Mouse (Mus musculus): ENCODE measurements at regions not wholly inside any gene's neighbourhood (a gene's known extent, or its start where the extent isn't known, plus 50 kb on each side); places are given as distances from the start of the nearest gene placed in this dataset.

DNA sequence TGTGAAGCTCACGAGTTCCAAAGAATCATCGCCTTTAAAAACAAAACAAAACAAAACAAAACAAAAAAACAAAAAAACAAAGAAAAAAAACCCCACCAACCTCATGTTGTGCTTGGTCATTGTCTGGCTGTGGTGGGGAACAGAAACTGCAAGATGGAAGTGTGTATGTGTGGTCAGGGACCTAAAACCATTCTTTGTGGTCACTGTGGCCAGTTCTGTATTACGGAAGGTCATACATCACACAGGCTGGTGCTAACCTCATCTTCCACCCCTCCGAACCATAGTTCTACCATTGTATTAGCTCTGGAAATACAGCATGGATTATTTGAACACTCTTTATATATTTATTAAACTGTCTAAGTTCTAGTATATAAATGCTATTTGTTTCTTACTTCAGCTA is 173.2 kb downstream of the Ndfip2 start:
- 95% methylated on average over 4 of the region's 4 CpGs for WGBS
- Histone ChIP-seq H3K36me3 (ENCODE audit: control insufficient read depth, insufficient read depth, low read length) (no peaks in the 10 kb centered on the region), H3K4me1 (ENCODE audit: control insufficient read depth, insufficient read depth, low read length) (peaks cover 3% of the 10 kb centered on the region; the same call in 1 of the 2 replicates), H3K27ac (ENCODE audit: low read length) (no peak overlapping the region), H3K4me3 (ENCODE audit: low read depth, low read length) (no peak overlapping the region), H3K27me3 (ENCODE audit: control insufficient read depth, insufficient read depth, low read length) (no peaks in the 10 kb centered on the region), H3K9me3 (ENCODE audit: control insufficient read depth, low read depth, low read length) (no peaks in the 10 kb centered on the region), H3K4me2 (replicated peaks; ENCODE audit: low read depth, low read length) (no peak overlapping the region), H3K9ac (replicated peaks; ENCODE audit: low read depth, low read length) (no peak overlapping the region)
- no peak for ATAC-seq (ENCODE audit: insufficient number of reproducible peaks, insufficient read depth, low FRiP score, low read depth)

- H3K4me1 ChIP-seq (ENCODE audit: control insufficient read depth, insufficient read depth, low read length), result peaks cover 3% of the 10 kb centered on the region; the same call in 1 of the 2 replicates
- H3K4me2 ChIP-seq (replicated peaks; ENCODE audit: low read depth, low read length), result no peak overlapping the region
- no peak overlapping the region for H3K9ac ChIP-seq (replicated peaks; ENCODE audit: low read depth, low read length)
- ATAC-seq (ENCODE audit: insufficient number of reproducible peaks, insufficient read depth, low FRiP score, low read depth), result no peak
- H3K27me3 ChIP-seq (ENCODE audit: control insufficient read depth, insufficient read depth, low read length), result no peaks in the 10 kb centered on the region
- H3K4me3 ChIP-seq (ENCODE audit: low read depth, low read length), result no peak overlapping the region
- 79% methylated on average over 5 of the region's 5 CpGs for WGBS
- H3K9me3 ChIP-seq (ENCODE audit: control insufficient read depth, low read depth, low read length), result no peaks in the 10 kb centered on the region
- H3K27ac ChIP-seq (ENCODE audit: low read length), result no peak overlapping the region
- H3K36me3 ChIP-seq (ENCODE audit: control insufficient read depth, insufficient read depth, low read length), result no peaks in the 10 kb centered on the region
Observed at GRCm38 (mm10) chr14:105429664-105430257, 171.4 kb downstream of the Ndfip2 start.

DNA sequence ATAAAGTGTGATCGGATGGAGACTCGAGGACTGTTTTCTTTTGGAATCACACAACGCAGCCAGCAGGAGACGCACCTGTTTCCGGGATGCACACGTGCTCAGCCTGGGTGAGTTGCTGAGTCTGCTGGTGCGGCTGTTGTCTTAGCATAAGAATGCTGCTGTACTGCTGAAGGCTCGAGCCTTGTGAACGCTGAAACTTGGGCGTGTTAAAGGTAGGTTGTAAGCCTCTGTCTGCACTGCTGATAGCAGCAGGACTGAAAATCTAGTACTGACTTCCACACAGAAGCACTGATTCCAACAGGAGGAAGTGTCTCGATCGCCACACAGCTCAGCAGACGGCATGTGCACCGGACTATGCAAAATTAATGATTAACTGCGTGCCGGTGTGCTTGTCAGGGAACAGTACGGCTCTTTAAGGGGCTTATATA is 169.1 kb downstream of the Ndfip2 start:
- Histone ChIP-seq H3K4me2 (replicated peaks; ENCODE audit: low read depth, low read length) (peak overlapping the region; percentile 27; the same call in 1 of the 2 replicates), H3K9ac (replicated peaks; ENCODE audit: low read depth, low read length) (no peak overlapping the region), H3K27me3 (ENCODE audit: control insufficient read depth, insufficient read depth, low read length) (no peaks in the 10 kb centered on the region), H3K4me1 (ENCODE audit: control insufficient read depth, insufficient read depth, low read length) (no peaks in the 10 kb centered on the region; the same call in 1 of the 2 replicates), H3K36me3 (ENCODE audit: control insufficient read depth, insufficient read depth, low read length) (no peaks in the 10 kb centered on the region), H3K4me3 (ENCODE audit: low read depth, low read length) (no peak overlapping the region), H3K27ac (ENCODE audit: low read length) (peak overlapping the region; percentile 23; the same call in 1 of the 2 replicates), H3K9me3 (ENCODE audit: control insufficient read depth, low read depth, low read length) (no peaks in the 10 kb centered on the region)
- ATAC-seq (ENCODE audit: insufficient number of reproducible peaks, insufficient read depth, low FRiP score, low read depth), result peak; percentile 89
- WGBS, result 30% methylated on average over 17 of the region's 17 CpGs

DNA sequence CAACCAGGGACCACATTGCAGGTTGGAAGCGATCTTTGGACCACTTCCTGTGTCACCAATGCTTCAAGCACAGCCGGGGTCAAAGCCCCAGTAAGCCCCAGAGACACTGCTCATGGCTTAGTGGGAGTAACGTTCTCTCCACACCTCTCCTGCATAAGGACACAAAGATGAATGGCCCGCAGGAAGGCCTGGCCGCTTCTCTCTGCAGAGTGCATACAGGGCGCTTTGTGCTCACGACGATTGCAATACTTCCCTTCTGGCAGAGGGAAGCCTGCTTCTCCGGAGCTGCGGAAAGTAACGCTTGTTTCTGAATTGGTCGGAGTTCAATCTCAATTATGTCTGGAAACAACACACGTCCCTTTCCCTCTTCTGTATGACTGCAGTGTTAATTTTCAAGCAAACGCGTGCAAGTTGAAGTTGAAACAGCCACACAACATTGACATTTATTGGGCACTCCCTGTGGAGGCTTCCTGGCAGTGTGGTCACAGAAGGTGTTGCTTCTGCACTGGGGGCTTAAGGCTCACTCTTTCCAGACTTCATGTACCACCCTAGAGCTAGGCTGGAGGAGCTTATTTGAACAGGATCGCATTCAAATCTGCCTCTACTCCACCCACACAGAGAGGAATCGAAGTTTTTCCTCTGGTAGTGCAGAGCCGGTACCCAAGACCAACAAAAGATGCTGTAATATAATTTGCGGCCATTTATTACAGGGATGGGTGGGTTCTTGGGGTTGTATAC is 168.4 kb downstream of the Ndfip2 start:
- 62% methylated on average over 19 of the region's 19 CpGs for WGBS
- Histone ChIP-seq H3K9me3 (ENCODE audit: control insufficient read depth, low read depth, low read length) (no peaks in the 10 kb centered on the region), H3K27me3 (ENCODE audit: control insufficient read depth, insufficient read depth, low read length) (no peaks in the 10 kb centered on the region), H3K36me3 (ENCODE audit: control insufficient read depth, insufficient read depth, low read length) (no peaks in the 10 kb centered on the region), H3K4me3 (ENCODE audit: low read depth, low read length) (no peak overlapping the region), H3K9ac (replicated peaks; ENCODE audit: low read depth, low read length) (no peak overlapping the region), H3K4me1 (ENCODE audit: control insufficient read depth, insufficient read depth, low read length) (no peaks in the 10 kb centered on the region), H3K27ac (ENCODE audit: low read length) (no peak overlapping the region; the same call in 1 of the 2 replicates), H3K4me2 (replicated peaks; ENCODE audit: low read depth, low read length) (no peak overlapping the region)
- ATAC-seq (ENCODE audit: insufficient number of reproducible peaks, insufficient read depth, low FRiP score, low read depth), result no peak

- H3K4me1 ChIP-seq (ENCODE audit: control insufficient read depth, insufficient read depth, low read length), result no peaks in the 10 kb centered on the region
- 27% methylated on average over 4 of the region's 4 CpGs for WGBS
- no peak overlapping the region for H3K4me2 ChIP-seq (replicated peaks; ENCODE audit: low read depth, low read length)
- H3K4me3 ChIP-seq (ENCODE audit: low read depth, low read length), result no peak overlapping the region
- no peak overlapping the region for H3K27ac ChIP-seq (ENCODE audit: low read length)
- no peak overlapping the region for H3K9ac ChIP-seq (replicated peaks; ENCODE audit: low read depth, low read length)
- ATAC-seq (ENCODE audit: insufficient number of reproducible peaks, insufficient read depth, low FRiP score, low read depth), result no peak
- no peaks in the 10 kb centered on the region for H3K36me3 ChIP-seq (ENCODE audit: control insufficient read depth, insufficient read depth, low read length)
- no peaks in the 10 kb centered on the region for H3K9me3 ChIP-seq (ENCODE audit: control insufficient read depth, low read depth, low read length)
- no peaks in the 10 kb centered on the region for H3K27me3 ChIP-seq (ENCODE audit: control insufficient read depth, insufficient read depth, low read length)
Observed at GRCm38 (mm10) chr14:105417967-105418366, 159.6 kb downstream of the Ndfip2 start.

DNA sequence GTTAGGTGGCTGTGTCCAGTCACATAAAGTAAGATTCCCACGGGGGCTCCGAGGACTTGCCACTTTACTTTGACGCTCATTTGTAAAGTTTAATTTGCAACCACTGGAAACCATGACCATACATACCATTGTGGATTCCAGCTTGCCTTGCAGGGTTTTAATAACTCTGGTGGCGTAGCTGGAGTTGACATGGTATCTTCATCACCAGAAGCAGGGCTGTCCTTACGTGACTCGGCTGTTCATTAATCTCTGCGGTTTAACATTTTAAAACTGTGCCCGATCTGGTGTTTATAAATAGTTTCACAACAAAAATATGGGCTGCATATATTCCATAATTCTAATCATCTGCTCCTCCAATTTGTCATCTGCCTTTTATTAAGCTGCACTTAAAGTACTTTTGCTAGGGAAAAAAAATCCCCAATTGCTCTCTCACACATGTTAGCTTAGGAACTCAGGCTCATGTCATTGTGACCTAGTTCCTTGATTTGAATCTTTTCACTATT is 159.1 kb downstream of the Ndfip2 start:
- no peak for ATAC-seq (ENCODE audit: insufficient number of reproducible peaks, insufficient read depth, low FRiP score, low read depth)
- H3K27me3 ChIP-seq (ENCODE audit: control insufficient read depth, insufficient read depth, low read length), result no peaks in the 10 kb centered on the region
- H3K36me3 ChIP-seq (ENCODE audit: control insufficient read depth, insufficient read depth, low read length), result no peaks in the 10 kb centered on the region
- no peaks in the 10 kb centered on the region for H3K4me1 ChIP-seq (ENCODE audit: control insufficient read depth, insufficient read depth, low read length)
- H3K27ac ChIP-seq (ENCODE audit: low read length), result peak overlapping the region; percentile 21; the same call in 1 of the 2 replicates
- no peak overlapping the region for H3K9ac ChIP-seq (replicated peaks; ENCODE audit: low read depth, low read length)
- H3K9me3 ChIP-seq (ENCODE audit: control insufficient read depth, low read depth, low read length), result no peaks in the 10 kb centered on the region
- H3K4me2 ChIP-seq (replicated peaks; ENCODE audit: low read depth, low read length), result no peak overlapping the region
- WGBS, result 63% methylated on average over 8 of the region's 8 CpGs
- no peak overlapping the region for H3K4me3 ChIP-seq (ENCODE audit: low read depth, low read length)

GRCm38 (mm10) chr14:105416964-105417363 is 158.6 kb downstream of the Ndfip2 start:
- WGBS, result 59% methylated on average over 7 of the region's 7 CpGs
- Histone ChIP-seq H3K4me3 (ENCODE audit: low read depth, low read length) (no peak overlapping the region), H3K27me3 (ENCODE audit: control insufficient read depth, insufficient read depth, low read length) (no peaks in the 10 kb centered on the region), H3K36me3 (ENCODE audit: control insufficient read depth, insufficient read depth, low read length) (no peaks in the 10 kb centered on the region), H3K4me2 (replicated peaks; ENCODE audit: low read depth, low read length) (no peak overlapping the region), H3K27ac (ENCODE audit: low read length) (peak overlapping the region; percentile 21; the same call in 1 of the 2 replicates), H3K9ac (replicated peaks; ENCODE audit: low read depth, low read length) (no peak overlapping the region), H3K9me3 (ENCODE audit: control insufficient read depth, low read depth, low read length) (no peaks in the 10 kb centered on the region), H3K4me1 (ENCODE audit: control insufficient read depth, insufficient read depth, low read length) (no peaks in the 10 kb centered on the region)
- ATAC-seq (ENCODE audit: insufficient number of reproducible peaks, insufficient read depth, low FRiP score, low read depth), result no peak

DNA sequence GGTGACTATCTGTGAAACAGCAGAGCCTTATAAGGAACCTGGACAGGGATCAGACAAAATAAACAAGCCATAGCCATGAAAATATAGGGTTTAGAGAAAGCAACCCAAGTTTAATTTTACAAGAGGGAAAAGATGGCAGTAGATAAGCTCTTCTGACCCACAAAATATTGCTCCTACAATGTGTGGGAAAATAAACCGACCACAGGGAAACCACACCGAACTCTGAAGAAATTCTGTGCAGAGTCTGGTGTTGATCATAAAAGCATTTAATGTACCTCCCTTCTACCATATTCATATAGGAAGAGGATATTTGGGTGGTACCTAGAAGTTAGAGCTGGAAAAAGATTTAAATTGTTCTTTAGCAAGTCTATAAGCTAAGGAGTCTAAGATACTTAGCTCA is 146.3 kb downstream of the Ndfip2 start:
- Histone ChIP-seq H3K36me3 (ENCODE audit: control insufficient read depth, insufficient read depth, low read length) (no peaks in the 10 kb centered on the region), H3K4me3 (ENCODE audit: low read depth, low read length) (no peak overlapping the region), H3K4me2 (replicated peaks; ENCODE audit: low read depth, low read length) (no peak overlapping the region), H3K27me3 (ENCODE audit: control insufficient read depth, insufficient read depth, low read length) (no peaks in the 10 kb centered on the region), H3K9me3 (ENCODE audit: control insufficient read depth, low read depth, low read length) (no peaks in the 10 kb centered on the region), H3K4me1 (ENCODE audit: control insufficient read depth, insufficient read depth, low read length) (no peaks in the 10 kb centered on the region), H3K27ac (ENCODE audit: low read length) (no peak overlapping the region), H3K9ac (replicated peaks; ENCODE audit: low read depth, low read length) (no peak overlapping the region)
- WGBS, result 84% methylated on average over 2 of the region's 2 CpGs
- ATAC-seq (ENCODE audit: insufficient number of reproducible peaks, insufficient read depth, low FRiP score, low read depth), result no peak

Measured in stomach, embryonic 14.5 days (tissue).